Mouse (Mus musculus): ENCODE results near the gene Tfap2d.

Gene Tfap2d

GRCm38 (mm10) chr1:19102631-19103030, at the start of gene Tfap2d:
Gene Tfap2d (plus strand): TSS chr1:19103022.
- DNase-seq (ENCODE audit: low spot score): no peak

GRCm38 (mm10) chr1:19056300-19056699, 46.5 kb upstream of the Tfap2d start:
- DNase-seq (ENCODE audit: low spot score): no peak

- DNase-seq (ENCODE audit: low spot score): no peak
These were observed 46.0 kb upstream of the Tfap2d start for GRCm38 (mm10) chr1:19056861-19057260.

- no peak for DNase-seq (ENCODE audit: low spot score)
These were observed 14.7 kb upstream of the Tfap2d start for GRCm38 (mm10) chr1:19088078-19088477.

GRCm38 (mm10) chr1:19096921-19097320, 5.9 kb upstream of the Tfap2d start:
- DNase-seq (ENCODE audit: low spot score): no peak

- DNase-seq (ENCODE audit: low spot score): no peak
These were observed 494 bp downstream of the Tfap2d start for GRCm38 (mm10) chr1:19103316-19103715.

GRCm38 (mm10) chr1:19103776-19104142, 937 bp downstream of the Tfap2d start:
- no peak for DNase-seq (ENCODE audit: low spot score)

GRCm38 (mm10) chr1:19104143-19104857, 1.5 kb downstream of the Tfap2d start:
- no peak for DNase-seq (ENCODE audit: low spot score)

- DNase-seq (ENCODE audit: low spot score): no peak
These were observed 3.6 kb downstream of the Tfap2d start for GRCm38 (mm10) chr1:19106401-19106800.

- no peak for DNase-seq (ENCODE audit: low spot score)
These were observed 4.3 kb downstream of the Tfap2d start for GRCm38 (mm10) chr1:19106841-19107800.

GRCm38 (mm10) chr1:19107801-19108200, 5.0 kb downstream of the Tfap2d start:
- DNase-seq (ENCODE audit: low spot score): no peak

GRCm38 (mm10) chr1:19109711-19110110, 6.9 kb downstream of the Tfap2d start:
- DNase-seq (ENCODE audit: low spot score): no peak

GRCm38 (mm10) chr1:19110211-19110610, 7.4 kb downstream of the Tfap2d start:
- DNase-seq (ENCODE audit: low spot score): no peak

GRCm38 (mm10) chr1:19111020-19111419, 8.2 kb downstream of the Tfap2d start:
- DNase-seq (ENCODE audit: low spot score): no peak

GRCm38 (mm10) chr1:19178742-19179397, 76.0 kb downstream of the Tfap2d start:
- DNase-seq (ENCODE audit: low spot score): peak; percentile 20

GRCm38 (mm10) chr1:19205649-19206048, 102.8 kb downstream of the Tfap2d start:
- peak; percentile 58 for DNase-seq (ENCODE audit: low spot score)

GRCm38 (mm10) chr1:19206194-19206593, 103.4 kb downstream of the Tfap2d start:
- no peak for DNase-seq (ENCODE audit: low spot score)

GRCm38 (mm10) chr1:19207611-19208010, 104.8 kb downstream of the Tfap2d start:
- no peak for DNase-seq (ENCODE audit: low spot score)

GRCm38 (mm10) chr1:19208641-19209358, 106.0 kb downstream of the Tfap2d start, which contains the start of gene Tfap2b:
Gene Tfap2b (plus strand): TSS chr1:19208914.
- DNase-seq (ENCODE audit: low spot score): no peak

GRCm38 (mm10) chr1:19209359-19209745, 106.5 kb downstream of the Tfap2d start:
- DNase-seq (ENCODE audit: low spot score): no peak

GRCm38 (mm10) chr1:19209776-19210175, 107.0 kb downstream of the Tfap2d start:
- no peak for DNase-seq (ENCODE audit: low spot score)

Measured in layer of hippocampus, adult 11-12 months (tissue).